Mouse (Mus musculus): ENCODE measurements around the gene Sema3g. TPM values are rescaled to one million over a fixed set of nuclear protein-coding genes. Genes with fewer than 3 reads are reported as not detected.

Gene Sema3g
- polyA plus RNA-seq, 1 experiment from 2014 or later, result 0.51 TPM

DNA sequence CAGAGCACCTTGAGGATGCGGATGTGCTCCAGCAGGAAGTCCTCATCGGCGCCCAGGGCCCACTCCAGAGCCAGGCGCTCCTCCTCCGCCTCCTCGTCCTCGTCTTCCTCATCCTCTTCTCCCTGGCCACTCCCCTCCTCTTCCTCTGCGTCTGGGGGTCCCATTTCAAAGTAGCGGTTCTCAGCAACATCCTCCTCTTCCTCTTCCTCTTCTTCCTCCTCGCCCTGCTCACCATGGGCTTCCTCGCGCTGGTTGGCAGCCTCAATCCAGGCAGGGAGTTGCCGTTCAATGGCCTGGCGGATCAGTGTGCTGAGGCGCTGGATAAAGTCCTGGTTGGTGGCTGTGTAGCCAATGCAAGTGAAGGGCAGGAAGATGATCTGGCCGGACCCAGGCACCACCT lies 40.4 kb upstream of the Sema3g start:
- WGBS, result 85% methylated on average over 16 of the region's 16 CpGs
- ATAC-seq (ENCODE audit: low read depth), result no peak
- no peaks in the 10 kb centered on the region for H3K4me1 ChIP-seq (ENCODE audit: control insufficient read depth, insufficient read depth, low read length)

DNA sequence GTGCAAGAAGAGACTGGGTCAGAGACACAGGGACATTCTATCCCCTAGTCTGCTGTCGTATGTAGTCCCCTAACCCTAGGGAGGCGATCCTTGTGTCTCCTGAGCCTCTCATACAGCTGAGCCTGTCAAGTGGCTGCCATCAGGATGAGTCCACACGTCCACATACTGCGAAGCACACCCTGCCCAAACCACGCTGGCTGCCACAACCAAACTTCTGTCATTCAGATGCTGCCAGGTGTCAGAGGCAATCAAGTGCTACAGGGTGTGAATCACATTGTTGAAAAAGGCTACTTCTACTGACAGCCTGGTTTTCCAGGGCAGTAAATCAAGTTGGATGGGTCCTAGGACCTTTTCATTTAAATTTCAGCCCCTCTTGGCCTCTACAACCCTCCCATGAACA lies 39.9 kb upstream of the Sema3g start:
- 91% methylated on average over 5 of the region's 5 CpGs for WGBS
- H3K4me2 ChIP-seq (ENCODE audit: low read depth, low read length), result no peak overlapping the region
- no peak overlapping the region for H3K27ac ChIP-seq (replicated peaks; ENCODE audit: low read depth, low read length)
- no peaks in the 10 kb centered on the region for H3K4me1 ChIP-seq (ENCODE audit: control insufficient read depth, insufficient read depth, low read length)
- no peaks in the 10 kb centered on the region for H3K9me3 ChIP-seq (ENCODE audit: control insufficient read depth, low read length)
- no peak overlapping the region for H3K9ac ChIP-seq (ENCODE audit: low read depth, low read length)
- DNase-seq (ENCODE audit: low spot score) (no peak), ATAC-seq (ENCODE audit: low read depth) (no peak)
- H3K4me3 ChIP-seq (ENCODE audit: low read depth, low read length), result no peak overlapping the region
- H3K36me3 ChIP-seq (ENCODE audit: control insufficient read depth, insufficient read depth, low read length), result peaks cover 98% of the 10 kb centered on the region
- no peaks in the 10 kb centered on the region for H3K27me3 ChIP-seq (replicated peaks; ENCODE audit: control insufficient read depth, insufficient read depth, low read length)

More for the DNA sequence above, 40.4 kb upstream of the Sema3g start:
- H3K9ac ChIP-seq (ENCODE audit: low read depth, low read length), result no peak overlapping the region
- H3K36me3 ChIP-seq (ENCODE audit: control insufficient read depth, insufficient read depth, low read length), result peaks cover 98% of the 10 kb centered on the region
- DNase-seq (ENCODE audit: low spot score), result no peak
- H3K27ac ChIP-seq (replicated peaks; ENCODE audit: low read depth, low read length), result no peak overlapping the region
- no peaks in the 10 kb centered on the region for H3K27me3 ChIP-seq (replicated peaks; ENCODE audit: control insufficient read depth, insufficient read depth, low read length)
- H3K4me3 ChIP-seq (ENCODE audit: low read depth, low read length), result no peak overlapping the region
- no peaks in the 10 kb centered on the region for H3K9me3 ChIP-seq (ENCODE audit: control insufficient read depth, low read length)
- no peak overlapping the region for H3K4me2 ChIP-seq (ENCODE audit: low read depth, low read length)

DNA sequence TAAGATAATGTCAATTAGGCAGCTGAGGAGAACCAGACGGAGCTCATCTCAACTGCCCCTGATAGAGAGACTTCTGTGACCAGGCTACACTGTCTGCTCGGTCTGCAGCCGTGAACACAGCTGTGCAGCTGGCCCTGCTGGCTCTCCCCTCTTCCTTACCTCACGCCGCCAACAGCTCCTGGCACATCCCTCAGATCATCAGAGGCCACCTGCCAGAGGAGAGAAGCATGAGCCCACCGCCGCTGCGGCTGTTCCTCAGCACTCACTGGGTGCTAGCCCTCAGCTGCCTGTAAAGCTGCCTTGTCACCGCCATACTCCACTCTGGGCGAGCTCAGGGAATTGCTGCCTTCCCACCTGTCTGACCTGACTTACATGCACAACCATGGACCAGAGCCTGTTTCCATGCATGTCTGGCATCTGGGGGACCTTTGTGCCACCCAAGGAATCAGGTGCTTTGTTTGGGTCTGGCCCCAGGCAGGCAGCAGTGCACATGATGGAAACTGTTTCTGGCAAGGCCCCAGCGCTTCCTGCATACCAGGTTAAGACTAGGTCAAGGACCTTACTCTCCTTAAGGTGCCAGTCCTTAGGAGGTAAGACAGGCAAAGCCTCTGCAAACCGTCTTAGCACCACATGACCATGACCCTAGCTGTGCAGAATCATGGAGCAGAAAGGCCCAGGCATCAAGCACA lies 37.8 kb upstream of the Sema3g start:
- Histone ChIP-seq H3K4me1 (ENCODE audit: control insufficient read depth, insufficient read depth, low read length) (no peaks in the 10 kb centered on the region), H3K27ac (replicated peaks; ENCODE audit: low read depth, low read length) (no peak overlapping the region), H3K9me3 (ENCODE audit: control insufficient read depth, low read length) (no peaks in the 10 kb centered on the region), H3K9ac (ENCODE audit: low read depth, low read length) (no peak overlapping the region), H3K36me3 (ENCODE audit: control insufficient read depth, insufficient read depth, low read length) (peaks cover 98% of the 10 kb centered on the region), H3K27me3 (replicated peaks; ENCODE audit: control insufficient read depth, insufficient read depth, low read length) (no peaks in the 10 kb centered on the region), H3K4me2 (ENCODE audit: low read depth, low read length) (no peak overlapping the region), H3K4me3 (ENCODE audit: low read depth, low read length) (no peak overlapping the region)
- 87% methylated on average over 10 of the region's 12 CpGs for WGBS
- no peak for DNase-seq (ENCODE audit: low spot score)
- ATAC-seq (ENCODE audit: low read depth), result no peak

DNA sequence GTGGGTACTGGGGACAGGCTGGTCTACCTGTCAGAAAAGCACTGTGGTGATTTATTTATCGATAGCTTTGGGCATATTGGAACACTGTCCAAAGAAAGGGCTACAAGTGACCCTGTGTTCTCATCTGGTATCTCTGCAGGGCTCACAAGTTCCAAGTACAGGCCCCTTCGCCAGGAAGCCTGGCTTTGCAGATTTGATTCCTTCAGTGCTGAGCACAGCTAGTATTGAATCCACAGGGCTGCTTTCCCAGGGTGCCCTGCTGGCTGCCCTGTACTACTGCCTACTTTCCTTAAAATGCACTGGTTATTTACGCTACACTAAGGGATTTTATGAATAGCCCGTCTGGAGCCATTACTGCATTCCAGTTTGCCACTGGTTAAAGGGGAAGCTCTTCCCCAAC lies 36.1 kb upstream of the Sema3g start:
- peaks cover 98% of the 10 kb centered on the region for H3K36me3 ChIP-seq (ENCODE audit: control insufficient read depth, insufficient read depth, low read length)
- H3K9ac ChIP-seq (ENCODE audit: low read depth, low read length), result no peak overlapping the region
- H3K27ac ChIP-seq (replicated peaks; ENCODE audit: low read depth, low read length), result no peak overlapping the region
- no peak for ATAC-seq (ENCODE audit: low read depth)
- no peaks in the 10 kb centered on the region for H3K27me3 ChIP-seq (replicated peaks; ENCODE audit: control insufficient read depth, insufficient read depth, low read length)
- WGBS, result 81% methylated on average over 4 of the region's 4 CpGs
- H3K4me3 ChIP-seq (ENCODE audit: low read depth, low read length), result no peak overlapping the region
- no peak for DNase-seq (ENCODE audit: low spot score)
- H3K4me2 ChIP-seq (ENCODE audit: low read depth, low read length), result no peak overlapping the region
- H3K4me1 ChIP-seq (ENCODE audit: control insufficient read depth, insufficient read depth, low read length), result no peaks in the 10 kb centered on the region
- no peaks in the 10 kb centered on the region for H3K9me3 ChIP-seq (ENCODE audit: control insufficient read depth, low read length)

DNA sequence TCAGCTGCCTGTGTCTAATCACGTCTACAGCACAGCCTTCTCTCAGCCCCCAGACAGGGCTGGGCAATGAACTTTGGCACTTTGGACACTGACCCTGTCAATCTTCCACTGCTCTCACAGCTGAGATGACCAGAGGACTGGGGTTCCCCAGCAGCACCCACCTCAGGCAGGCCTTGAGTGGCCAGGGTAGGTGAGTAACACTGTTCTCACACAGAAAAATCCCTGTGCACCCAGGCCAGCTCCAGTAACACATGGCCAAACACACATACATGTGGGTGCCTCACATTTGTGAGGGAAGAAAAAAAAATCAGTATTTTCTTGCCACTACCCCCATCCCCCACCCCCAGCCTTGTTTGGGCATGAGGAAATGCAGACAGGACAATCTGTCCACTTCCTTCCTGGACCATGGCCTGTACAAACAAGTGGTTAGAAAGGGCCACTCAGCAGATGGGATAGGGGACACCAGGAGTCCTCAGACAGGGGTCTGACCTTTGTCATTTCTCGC lies 34.8 kb upstream of the Sema3g start:
- Histone ChIP-seq H3K27me3 (replicated peaks; ENCODE audit: control insufficient read depth, insufficient read depth, low read length) (no peaks in the 10 kb centered on the region), H3K27ac (replicated peaks; ENCODE audit: low read depth, low read length) (no peak overlapping the region), H3K4me2 (ENCODE audit: low read depth, low read length) (no peak overlapping the region), H3K4me1 (ENCODE audit: control insufficient read depth, insufficient read depth, low read length) (no peaks in the 10 kb centered on the region), H3K4me3 (ENCODE audit: low read depth, low read length) (no peak overlapping the region), H3K9ac (ENCODE audit: low read depth, low read length) (no peak overlapping the region), H3K36me3 (ENCODE audit: control insufficient read depth, insufficient read depth, low read length) (peaks cover 98% of the 10 kb centered on the region), H3K9me3 (ENCODE audit: control insufficient read depth, low read length) (no peaks in the 10 kb centered on the region)
- no peak for DNase-seq (ENCODE audit: low spot score)
- 64% methylated on average over 2 of the region's 2 CpGs for whole genome bisulfite sequencing
- no peak for ATAC-seq (ENCODE audit: low read depth)

DNA sequence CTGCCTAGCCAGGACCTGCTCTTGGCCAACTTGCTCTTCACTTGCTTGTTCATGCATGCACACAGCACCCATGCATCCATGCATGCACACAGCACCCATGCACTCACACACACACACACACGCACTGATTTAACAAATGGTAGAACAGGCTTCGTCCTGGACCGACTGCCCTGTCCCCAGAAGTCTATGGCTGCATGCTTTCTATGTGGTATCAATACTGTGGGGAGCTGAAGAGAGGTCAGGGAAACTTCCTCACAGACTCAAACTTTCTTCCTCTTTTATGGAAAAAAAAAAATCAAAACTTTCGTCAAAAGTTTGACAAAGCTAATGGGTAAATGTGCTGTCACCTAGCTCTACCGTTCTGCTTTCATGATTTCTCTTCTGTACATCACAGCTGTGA lies 34.1 kb upstream of the Sema3g start:
- no peak for DNase-seq (ENCODE audit: low spot score)
- Histone ChIP-seq H3K4me1 (ENCODE audit: control insufficient read depth, insufficient read depth, low read length) (no peaks in the 10 kb centered on the region), H3K27me3 (replicated peaks; ENCODE audit: control insufficient read depth, insufficient read depth, low read length) (no peaks in the 10 kb centered on the region), H3K36me3 (ENCODE audit: control insufficient read depth, insufficient read depth, low read length) (peaks cover 100% of the 10 kb centered on the region), H3K4me3 (ENCODE audit: low read depth, low read length) (no peak overlapping the region), H3K4me2 (ENCODE audit: low read depth, low read length) (no peak overlapping the region), H3K9ac (ENCODE audit: low read depth, low read length) (no peak overlapping the region), H3K27ac (replicated peaks; ENCODE audit: low read depth, low read length) (no peak overlapping the region; the same call in 1 of the 2 replicates), H3K9me3 (ENCODE audit: control insufficient read depth, low read length) (no peaks in the 10 kb centered on the region)
- ATAC-seq (ENCODE audit: low read depth), result no peak
- WGBS, result 89% methylated on average over 5 of the region's 5 CpGs

DNA sequence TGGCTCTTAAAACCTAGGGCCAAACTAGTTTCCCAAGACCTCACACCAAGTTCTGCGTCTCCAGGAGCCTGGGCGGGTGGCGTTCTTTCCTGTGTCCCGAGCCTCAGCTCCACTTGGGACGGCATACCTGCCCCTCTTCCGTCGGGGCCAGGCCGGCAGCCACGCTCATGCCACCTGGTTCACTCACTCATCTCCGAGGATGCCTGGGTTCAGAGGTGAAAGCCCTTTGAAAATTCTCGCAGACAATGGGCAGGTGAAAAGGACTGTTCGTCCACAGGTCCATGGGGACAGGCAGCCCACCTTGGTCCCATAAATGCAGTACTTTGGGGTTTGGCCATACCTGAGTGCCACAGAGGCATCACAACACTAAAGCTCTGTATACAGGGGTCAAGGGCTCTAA lies 33.5 kb upstream of the Sema3g start:
- no peak overlapping the region for H3K4me3 ChIP-seq (ENCODE audit: low read depth, low read length)
- H3K36me3 ChIP-seq (ENCODE audit: control insufficient read depth, insufficient read depth, low read length), result peaks cover 100% of the 10 kb centered on the region
- ATAC-seq (ENCODE audit: low read depth) (no peak), DNase-seq (ENCODE audit: low spot score) (no peak)
- H3K9ac ChIP-seq (ENCODE audit: low read depth, low read length), result no peak overlapping the region
- WGBS, result 92% methylated on average over 12 of the region's 12 CpGs
- no peak overlapping the region for H3K27ac ChIP-seq (replicated peaks; ENCODE audit: low read depth, low read length)
- H3K4me2 ChIP-seq (ENCODE audit: low read depth, low read length), result no peak overlapping the region
- no peaks in the 10 kb centered on the region for H3K27me3 ChIP-seq (replicated peaks; ENCODE audit: control insufficient read depth, insufficient read depth, low read length)
- no peaks in the 10 kb centered on the region for H3K9me3 ChIP-seq (ENCODE audit: control insufficient read depth, low read length)
- no peaks in the 10 kb centered on the region for H3K4me1 ChIP-seq (ENCODE audit: control insufficient read depth, insufficient read depth, low read length)

DNA sequence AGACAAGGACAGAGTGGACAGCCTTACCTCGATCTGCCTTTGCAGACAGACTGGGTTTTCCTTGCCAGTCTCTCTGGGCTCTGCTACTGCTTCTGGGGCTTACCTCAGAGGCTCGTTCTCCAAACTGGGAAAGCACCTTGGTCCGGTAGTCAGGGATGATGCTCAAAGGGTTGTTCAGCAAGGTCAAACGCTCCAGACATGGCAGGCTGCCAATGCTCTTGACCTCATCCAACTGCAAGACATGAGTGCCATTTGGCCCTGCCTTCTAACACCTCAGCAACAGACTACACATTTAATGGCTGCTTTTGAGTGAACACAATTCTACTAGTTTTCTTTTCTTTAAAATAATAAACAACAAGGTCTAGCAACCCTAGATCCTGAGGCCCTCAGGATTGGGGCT lies 31.0 kb upstream of the Sema3g start:
- H3K9ac ChIP-seq (ENCODE audit: low read depth, low read length), result no peak overlapping the region
- DNase-seq (ENCODE audit: low spot score), result no peak
- H3K4me2 ChIP-seq (ENCODE audit: low read depth, low read length), result no peak overlapping the region
- H3K4me1 ChIP-seq (ENCODE audit: control insufficient read depth, insufficient read depth, low read length), result no peaks in the 10 kb centered on the region
- no peak overlapping the region for H3K27ac ChIP-seq (replicated peaks; ENCODE audit: low read depth, low read length)
- no peaks in the 10 kb centered on the region for H3K9me3 ChIP-seq (ENCODE audit: control insufficient read depth, low read length)
- peaks cover 100% of the 10 kb centered on the region for H3K36me3 ChIP-seq (ENCODE audit: control insufficient read depth, insufficient read depth, low read length)
- ATAC-seq (ENCODE audit: low read depth), result no peak
- H3K27me3 ChIP-seq (replicated peaks; ENCODE audit: control insufficient read depth, insufficient read depth, low read length), result no peaks in the 10 kb centered on the region
- H3K4me3 ChIP-seq (ENCODE audit: low read depth, low read length), result no peak overlapping the region
- 90% methylated on average over 4 of the region's 4 CpGs for WGBS

DNA sequence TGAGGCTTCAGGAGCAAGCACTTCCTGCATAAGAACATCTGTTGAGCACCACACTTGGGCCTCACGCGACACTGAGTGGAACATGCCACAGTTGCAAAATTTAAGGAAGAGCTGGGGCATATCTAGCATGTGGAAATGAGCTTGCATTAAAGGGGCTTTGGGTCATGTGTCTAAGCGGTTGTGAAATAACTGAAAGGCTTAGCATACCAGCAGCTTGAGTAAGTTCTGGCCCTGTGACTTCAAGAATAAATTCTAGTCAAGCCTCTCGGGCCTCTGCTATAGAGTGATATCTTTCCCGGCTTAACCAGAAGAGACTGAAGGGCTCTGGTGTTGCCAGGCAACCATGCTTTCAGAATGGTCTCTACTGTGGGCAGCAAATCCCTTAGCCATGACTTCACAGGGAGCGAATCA lies 28.9 kb upstream of the Sema3g start:
- ATAC-seq (ENCODE audit: low read depth), result no peak
- no peak for DNase-seq (ENCODE audit: low spot score)
- Histone ChIP-seq H3K4me1 (ENCODE audit: control insufficient read depth, insufficient read depth, low read length) (no peaks in the 10 kb centered on the region), H3K4me2 (ENCODE audit: low read depth, low read length) (no peak overlapping the region), H3K36me3 (ENCODE audit: control insufficient read depth, insufficient read depth, low read length) (peaks cover 100% of the 10 kb centered on the region), H3K27me3 (replicated peaks; ENCODE audit: control insufficient read depth, insufficient read depth, low read length) (no peaks in the 10 kb centered on the region), H3K9ac (ENCODE audit: low read depth, low read length) (no peak overlapping the region), H3K9me3 (ENCODE audit: control insufficient read depth, low read length) (no peaks in the 10 kb centered on the region), H3K4me3 (ENCODE audit: low read depth, low read length) (no peak overlapping the region), H3K27ac (replicated peaks; ENCODE audit: low read depth, low read length) (no peak overlapping the region)
- 87% methylated on average over 6 of the region's 6 CpGs for WGBS
